26 mouse cellular contexts compared by ENCODE assay signal in genomic region chr13:69416726-69417125, GRCm38 (mm10).
A peak's percentile ranks its signal among the peaks of the same experiment; 100 is the strongest.
DNase-seq lines count a peak whose midpoint lies in the region; ATAC-seq lines count a peak whose summit lies in the region.
"Had no signal": no experiment of that assay in that cellular context is flagged by ENCODE, and none has a peak within 500 bp of the region (broad histone marks: within the 10 kb centered on the region; RNA-seq: fewer than 3 reads in every experiment).

No protein-coding gene starts in this region.

- H3K4me2 ChIP-seq in midbrain, embryonic 15.5 days, result no peak overlapping the region
- no peak overlapping the region for H3K4me2 ChIP-seq in midbrain, embryonic 16.5 days (ENCODE audit: low read length)
- H3K4me2 ChIP-seq: embryonic facial prominence, embryonic 13.5 days; embryonic facial prominence, embryonic 15.5 days; forebrain, embryonic 13.5 days; forebrain, embryonic 15.5 days had no signal

- H3K27ac ChIP-seq in midbrain, embryonic 15.5 days, result no peak overlapping the region
- no peak overlapping the region for H3K27ac ChIP-seq in midbrain, embryonic 16.5 days (ENCODE audit: low read length)
- H3K27ac ChIP-seq in forebrain, embryonic 10.5 days, result no peak overlapping the region
- H3K27ac ChIP-seq: embryonic facial prominence, embryonic 13.5 days; embryonic facial prominence, embryonic 15.5 days; forebrain, embryonic 13.5 days; forebrain, embryonic 15.5 days had no signal

- no peaks in the 10 kb centered on the region for H3K4me1 ChIP-seq in midbrain, embryonic 15.5 days
- no peaks in the 10 kb centered on the region for H3K4me1 ChIP-seq in midbrain, embryonic 16.5 days (ENCODE audit: control insufficient read depth, insufficient read depth, low read length)
- H3K4me1 ChIP-seq in forebrain, embryonic 10.5 days, result 0 out of 2 replicates have a peak, but pooled peaks cover 4% of the 10 kb centered on the region
- H3K4me1 ChIP-seq: embryonic facial prominence, embryonic 13.5 days; embryonic facial prominence, embryonic 15.5 days; forebrain, embryonic 13.5 days; forebrain, embryonic 15.5 days had no signal

- WGBS in midbrain, embryonic 15.5 days, result 47% methylated on average over 2 of the region's 2 CpGs
- 38% methylated on average over 2 of the region's 2 CpGs for WGBS in midbrain, embryonic 16.5 days
- WGBS in forebrain, embryonic 10.5 days, result 55% methylated on average over 2 of the region's 2 CpGs

- H3K9ac ChIP-seq in midbrain, embryonic 15.5 days, result no peak overlapping the region
- H3K9ac ChIP-seq in midbrain, embryonic 16.5 days (ENCODE audit: low read depth, low read length), result no peak overlapping the region
- H3K9ac ChIP-seq: embryonic facial prominence, embryonic 13.5 days; embryonic facial prominence, embryonic 15.5 days; forebrain, embryonic 13.5 days; forebrain, embryonic 15.5 days; forebrain, postnatal 0 days had no signal

- ATAC-seq in frontal cortex, adult (ENCODE audit: low TSS enrichment), result 0 out of 2 replicates have a peak, but pooled peaks have one; percentile 21
- 0 out of 2 replicates have a peak, but pooled peaks have one; percentile 34 for ATAC-seq in midbrain, embryonic 15.5 days (replicated peaks)
- no peak for ATAC-seq in midbrain, embryonic 16.5 days
- ATAC-seq: CD4-positive, CD25-positive, alpha-beta regulatory T cell, adult 4 months; forebrain, embryonic 13.5 days; forebrain, postnatal 0 days had no signal

- H3K9me3 ChIP-seq in midbrain, embryonic 15.5 days, result no peaks in the 10 kb centered on the region
- H3K9me3 ChIP-seq in midbrain, embryonic 16.5 days (replicated peaks; ENCODE audit: control insufficient read depth, low read length, poor library complexity, severe bottlenecking), result no peaks in the 10 kb centered on the region
- H3K9me3 ChIP-seq in forebrain, embryonic 10.5 days, result peaks cover 7% of the 10 kb centered on the region; the same call in 1 of the 2 replicates
- H3K9me3 ChIP-seq: embryonic facial prominence, embryonic 13.5 days; embryonic facial prominence, embryonic 15.5 days; forebrain, embryonic 13.5 days; forebrain, embryonic 15.5 days had no signal

- H3K4me3 ChIP-seq in midbrain, embryonic 15.5 days, result no peak overlapping the region
- no peak overlapping the region for H3K4me3 ChIP-seq in midbrain, embryonic 16.5 days (ENCODE audit: low read depth, low read length)
- H3K4me3 ChIP-seq in forebrain, embryonic 10.5 days, result no peak overlapping the region
- H3K4me3 ChIP-seq: embryonic facial prominence, embryonic 13.5 days; embryonic facial prominence, embryonic 15.5 days; erythroblast, embryonic 14.5 days; forebrain, embryonic 13.5 days; forebrain, embryonic 15.5 days had no signal

- no peaks in the 10 kb centered on the region for H3K36me3 ChIP-seq in midbrain, embryonic 15.5 days (replicated peaks)
- no peaks in the 10 kb centered on the region for H3K36me3 ChIP-seq in midbrain, embryonic 16.5 days (ENCODE audit: control insufficient read depth, insufficient read depth, low read length)
- H3K36me3 ChIP-seq in forebrain, embryonic 10.5 days (replicated peaks), result no peaks in the 10 kb centered on the region
- H3K36me3 ChIP-seq: embryonic facial prominence, embryonic 13.5 days; embryonic facial prominence, embryonic 15.5 days; forebrain, embryonic 15.5 days; G1E had no signal

- no peaks in the 10 kb centered on the region for H3K27me3 ChIP-seq in midbrain, embryonic 15.5 days (replicated peaks)
- H3K27me3 ChIP-seq in midbrain, embryonic 16.5 days (ENCODE audit: control insufficient read depth, insufficient read depth, low read depth, low read length), result no peaks in the 10 kb centered on the region
- no peaks in the 10 kb centered on the region for H3K27me3 ChIP-seq in forebrain, embryonic 10.5 days (ENCODE audit: poor library complexity, severe bottlenecking)
- H3K27me3 ChIP-seq: CH12.LX; embryonic facial prominence, embryonic 13.5 days; embryonic facial prominence, embryonic 15.5 days; forebrain, embryonic 13.5 days; forebrain, embryonic 15.5 days had no signal

- DNase-seq in frontal cortex, postnatal 14 days (ENCODE audit: low spot score in 2 of 2), result no peak
- peak; percentile 73 for DNase-seq in retina, postnatal 1 day
- no peak for DNase-seq in forebrain, embryonic 10.5 days (ENCODE audit: extremely low spot score, low spot score)
- DNase-seq: adrenal gland, adult 2 months; adrenal gland, postnatal 10 days; adrenal gland, postnatal 25 days; B cell, adult 2 months; cerebellum, adult 11 months; cerebellum, adult 18-20 months; cerebellum, adult 8-10 months; cerebellum, adult 9-11 months; cerebellum, postnatal 14 days; cerebellum, postnatal 36 days; embryo, embryonic 11 days; forebrain, postnatal 0 days had no signal
